21 mouse cellular contexts compared by ENCODE assay signal in genomic region chr12:36817938-36818337, GRCm38 (mm10).
DNase-seq lines count a peak whose midpoint lies in the region; ATAC-seq and TF ChIP-seq lines count a peak whose summit lies in the region.
"Had no signal": no experiment of that assay in that cellular context is flagged by ENCODE, and none has a peak within 500 bp of the region (broad histone marks: within the 10 kb centered on the region; RNA-seq: fewer than 3 reads in every experiment).

No protein-coding gene starts in this region.

- TF ChIP-seq CTCF in lung, embryonic 14.5 days (IDR thresholded peaks at IDR 0.05; ENCODE audit: low read depth), result no peak

- WGBS in lung, embryonic 14.5 days, result 38% methylated on average over 2 of the region's 2 CpGs
- WGBS in lung, embryonic 16.5 days, result 59% methylated on average over 2 of the region's 2 CpGs

- no peaks in the 10 kb centered on the region for H3K36me3 ChIP-seq in lung, embryonic 14.5 days (ENCODE audit: insufficient read depth)
- H3K36me3 ChIP-seq in lung, embryonic 16.5 days (ENCODE audit: control insufficient read depth, insufficient read depth, low read length), result no peaks in the 10 kb centered on the region
- H3K36me3 ChIP-seq: embryonic facial prominence, embryonic 13.5 days; embryonic facial prominence, embryonic 15.5 days; forebrain, embryonic 10.5 days; forebrain, embryonic 12.5 days had no signal

- H3K27me3 ChIP-seq in lung, embryonic 14.5 days (ENCODE audit: insufficient read depth, low read length), result no peaks in the 10 kb centered on the region
- H3K27me3 ChIP-seq in lung, embryonic 16.5 days (ENCODE audit: control insufficient read depth, insufficient read depth, low read depth, low read length), result no peaks in the 10 kb centered on the region
- H3K27me3 ChIP-seq: embryonic facial prominence, embryonic 13.5 days; embryonic facial prominence, embryonic 15.5 days; forebrain, embryonic 12.5 days had no signal

- no peak overlapping the region for H3K4me3 ChIP-seq in lung, embryonic 14.5 days (ENCODE audit: low read depth, low read length)
- H3K4me3 ChIP-seq in lung, embryonic 16.5 days (ENCODE audit: low read length), result no peak overlapping the region
- H3K4me3 ChIP-seq: embryonic facial prominence, embryonic 13.5 days; embryonic facial prominence, embryonic 15.5 days; erythroblast, embryonic 14.5 days; forebrain, embryonic 10.5 days; forebrain, embryonic 12.5 days had no signal

- H3K9me3 ChIP-seq in lung, embryonic 14.5 days (ENCODE audit: low read depth, low read length), result no peaks in the 10 kb centered on the region
- H3K9me3 ChIP-seq in lung, embryonic 16.5 days (ENCODE audit: control insufficient read depth, low read length), result no peaks in the 10 kb centered on the region
- H3K9me3 ChIP-seq: embryonic facial prominence, embryonic 13.5 days; embryonic facial prominence, embryonic 15.5 days; forebrain, embryonic 10.5 days; forebrain, embryonic 12.5 days had no signal

- no peak overlapping the region for H3K4me2 ChIP-seq in lung, embryonic 14.5 days
- no peak overlapping the region for H3K4me2 ChIP-seq in lung, embryonic 16.5 days (ENCODE audit: low read depth, low read length)
- H3K4me2 ChIP-seq: embryonic facial prominence, embryonic 13.5 days; embryonic facial prominence, embryonic 15.5 days; forebrain, embryonic 12.5 days had no signal

- DNase-seq in lung, embryonic 14.5 days, result peak; percentile 30
- no peak for DNase-seq in lung, postnatal 25 days (ENCODE audit: low spot score)
- DNase-seq in lung, postnatal 4 days, result no peak
- DNase-seq: adrenal gland, adult 2 months; adrenal gland, postnatal 10 days; adrenal gland, postnatal 25 days; cerebellum, adult 11 months; cerebellum, adult 18-20 months; cerebellum, adult 8-10 months; cerebellum, adult 9-11 months; cerebellum, postnatal 14 days; cerebellum, postnatal 36 days; embryo, embryonic 11 days had no signal

- ATAC-seq in lung, embryonic 14.5 days (ENCODE audit: insufficient read depth), result no peak
- peak; percentile 63 for ATAC-seq in lung, embryonic 16.5 days (ENCODE audit: low read depth)
- ATAC-seq: forebrain, embryonic 14.5 days; forebrain, embryonic 16.5 days had no signal

- no peak overlapping the region for H3K27ac ChIP-seq in lung, embryonic 14.5 days (ENCODE audit: low read depth)
- H3K27ac ChIP-seq in lung, embryonic 16.5 days (ENCODE audit: low read length), result peak overlapping the region; percentile 3; the same call in 1 of the 2 replicates
- H3K27ac ChIP-seq: embryonic facial prominence, embryonic 13.5 days; embryonic facial prominence, embryonic 15.5 days; forebrain, embryonic 10.5 days; forebrain, embryonic 12.5 days had no signal

- no peak overlapping the region for H3K9ac ChIP-seq in lung, embryonic 14.5 days
- no peak overlapping the region for H3K9ac ChIP-seq in lung, embryonic 16.5 days (ENCODE audit: low read length)
- H3K9ac ChIP-seq: embryonic facial prominence, embryonic 13.5 days; embryonic facial prominence, embryonic 15.5 days; forebrain, embryonic 12.5 days had no signal

- no peaks in the 10 kb centered on the region for H3K4me1 ChIP-seq in lung, embryonic 14.5 days (ENCODE audit: insufficient read depth)
- no peaks in the 10 kb centered on the region for H3K4me1 ChIP-seq in lung, embryonic 16.5 days (replicated peaks; ENCODE audit: control insufficient read depth, insufficient read depth, low read length)
- H3K4me1 ChIP-seq: embryonic facial prominence, embryonic 13.5 days; embryonic facial prominence, embryonic 15.5 days; forebrain, embryonic 10.5 days; forebrain, embryonic 12.5 days had no signal
